Mouse (Mus musculus) bone marrow, adult 2 months (tissue): ENCODE measurements at regions not wholly inside any gene's neighbourhood (a gene's known extent, or its start where the extent isn't known, plus 50 kb on each side); places are given as distances from the start of the nearest gene placed in this dataset.

Source experiments
- CTCF ChIP-seq: fragments of 200-500 bp; IDR thresholded peaks from 2 replicates; pipeline ENCODE4 v1.5.1; 2011; ENCODE audit warnings: low read length, control low read depth; ENCODE audit not compliant: control insufficient read depth, insufficient read depth
- POLR2A ChIP-seq: fragments of 200-500 bp; IDR thresholded peaks from 2 replicates; pipeline ENCODE4 v1.6.1; 2011; ENCODE audit warnings: low read depth, mild to moderate bottlenecking, control low read depth, low read length, borderline replicate concordance; ENCODE audit not compliant: control insufficient read depth

DNA sequence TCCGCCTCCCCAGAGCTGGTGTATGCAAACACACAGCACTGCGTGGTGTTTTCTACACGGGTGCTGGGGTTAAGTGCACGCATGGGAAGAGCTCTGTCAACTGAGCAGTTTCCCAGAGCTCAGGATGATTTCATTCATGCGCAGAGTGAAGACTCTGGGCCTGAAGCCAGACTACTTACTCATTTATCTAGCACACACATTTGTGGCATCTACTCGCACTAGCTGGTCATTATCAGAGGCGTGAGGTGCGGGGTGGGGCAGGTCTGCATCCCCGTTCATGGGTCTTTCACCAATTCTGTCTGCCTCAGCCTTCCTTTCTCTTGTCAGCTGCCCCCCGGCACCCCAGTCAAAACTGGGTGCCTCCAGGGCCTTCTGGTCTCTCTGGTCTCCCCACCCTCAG is 86.6 kb upstream of the Pgrmc2 start:
- no peak for TF ChIP-seq POLR2A
- no peak for TF ChIP-seq CTCF
